Mouse (Mus musculus) retina, adult 2 months (tissue): ENCODE results near the gene Nav2.

ENCODE experiments used
- DNase-seq: peaks from one replicate; pipeline ENCODE4 v3.0.0-alpha.2; 2012; ENCODE audit warnings: low read depth, low spot score

The Nav2 gene

GRCm38 (mm10) chr7:49357441-49358165 is 449.1 kb downstream of the Nav2 start:
- DNase-seq: no peak

GRCm38 (mm10) chr7:49359120-49359519 is 450.6 kb downstream of the Nav2 start:
- DNase-seq: no peak

- no peak for DNase-seq
Observed at GRCm38 (mm10) chr7:49360597-49360996, 452.1 kb downstream of the Nav2 start.

DNA sequence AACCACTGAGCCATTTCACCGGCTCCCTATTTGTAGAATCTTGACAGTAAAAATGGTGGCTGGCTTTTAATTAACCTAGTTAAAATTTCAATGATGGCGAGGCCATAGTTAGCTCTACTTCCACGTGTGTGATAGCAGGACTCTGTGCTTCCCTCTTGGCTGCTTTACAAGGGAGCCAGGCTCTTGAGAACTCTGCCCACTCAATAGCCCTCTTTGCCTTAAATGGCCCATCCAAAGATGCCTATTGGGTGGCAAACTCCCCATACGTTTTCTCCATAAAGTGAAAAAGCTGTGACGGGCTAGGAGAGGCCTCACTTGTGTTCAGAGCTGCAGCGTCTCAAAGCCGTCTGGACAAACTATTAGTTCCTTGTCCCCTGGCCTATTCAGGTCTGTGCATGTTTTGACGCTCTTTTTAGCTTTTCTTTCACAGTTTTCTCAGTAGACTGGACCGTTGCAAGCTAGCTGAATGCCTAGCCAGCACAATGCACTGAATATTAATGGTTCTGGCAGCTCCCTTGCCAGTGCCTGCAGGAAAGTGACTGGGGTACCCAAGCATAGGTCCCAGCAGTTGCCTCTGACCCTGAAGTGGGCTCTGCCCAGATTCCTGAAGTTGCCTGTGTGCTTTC is 453.1 kb downstream of the Nav2 start:
- no peak for DNase-seq

- no peak for DNase-seq
Observed at GRCm38 (mm10) chr7:49364486-49365162, 456.1 kb downstream of the Nav2 start.

- DNase-seq: no peak
Observed at GRCm38 (mm10) chr7:49368590-49368989, 460.1 kb downstream of the Nav2 start.

- DNase-seq: no peak
Observed at GRCm38 (mm10) chr7:49369006-49369405, 460.5 kb downstream of the Nav2 start.

DNA sequence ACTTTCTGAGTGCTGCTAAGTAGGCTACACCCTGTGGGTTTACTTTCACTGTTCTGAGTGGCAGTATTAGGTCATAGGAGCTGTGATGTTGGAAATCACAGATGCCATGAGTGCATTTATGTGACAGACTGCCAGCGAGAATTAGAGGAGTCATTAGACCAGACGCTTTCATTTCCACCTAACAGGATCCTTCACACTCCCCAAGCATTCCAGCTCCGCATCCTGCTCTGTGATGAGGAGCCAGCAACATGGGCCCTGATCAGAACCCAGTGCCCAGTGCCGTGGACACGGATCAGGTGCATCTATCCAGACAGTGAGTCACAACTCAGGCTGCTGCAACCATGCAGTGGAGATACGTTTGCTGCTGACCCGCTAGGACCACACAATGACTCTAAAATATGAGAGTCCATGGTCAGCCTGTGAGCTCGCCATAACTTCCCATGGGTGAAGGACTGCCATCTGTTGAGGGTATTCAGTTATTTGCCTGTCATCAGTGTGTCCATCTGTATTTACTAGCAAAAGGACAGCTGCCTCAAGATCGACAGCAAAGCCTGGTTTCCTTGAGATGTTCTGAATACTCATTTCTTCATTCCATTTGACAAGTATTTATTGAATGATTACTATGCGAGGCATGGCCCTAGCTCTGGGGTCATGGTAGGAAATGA is 461.4 kb downstream of the Nav2 start:
- no peak for DNase-seq

DNA sequence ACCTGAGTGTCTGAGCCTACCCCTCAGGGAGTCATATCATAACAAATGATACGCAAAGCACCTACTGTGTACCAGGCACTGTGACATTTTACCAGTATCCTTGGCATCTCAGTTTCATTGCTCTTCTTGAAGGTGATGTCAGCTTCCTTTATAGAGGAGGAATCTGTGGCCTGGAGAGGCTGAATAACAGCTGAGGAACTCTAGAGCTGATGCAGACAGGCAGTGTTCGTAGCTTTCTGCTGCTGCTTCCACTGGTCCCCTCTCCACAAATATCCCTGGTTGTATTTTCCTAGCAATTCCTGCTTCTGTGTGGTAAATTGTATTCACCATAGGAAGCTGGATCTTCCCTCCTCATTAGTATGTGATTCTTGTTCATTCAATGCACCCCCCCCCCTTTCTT is 462.8 kb downstream of the Nav2 start:
- DNase-seq: no peak

DNA sequence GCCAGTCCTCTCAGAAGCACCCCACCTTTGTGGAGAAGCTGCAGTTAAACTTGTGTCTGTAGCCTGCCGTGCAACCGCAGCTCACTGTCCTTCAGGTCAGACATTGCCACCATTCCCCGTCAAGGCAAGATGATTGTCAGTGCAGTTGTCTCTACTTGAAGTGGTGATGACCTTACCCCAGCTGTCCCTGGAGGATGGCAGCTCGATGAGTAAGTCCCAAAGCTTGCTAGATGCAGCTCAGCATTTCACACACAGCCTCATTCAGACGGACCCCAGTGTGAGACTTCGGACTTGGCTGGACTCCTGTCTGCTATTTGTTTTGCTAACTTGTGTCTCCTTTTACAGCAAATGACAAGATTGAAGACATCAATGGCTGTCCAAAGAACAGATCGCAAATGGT is 463.5 kb downstream of the Nav2 start:
- no peak for DNase-seq

GRCm38 (mm10) chr7:49373173-49373572 is 464.7 kb downstream of the Nav2 start:
- no peak for DNase-seq

DNA sequence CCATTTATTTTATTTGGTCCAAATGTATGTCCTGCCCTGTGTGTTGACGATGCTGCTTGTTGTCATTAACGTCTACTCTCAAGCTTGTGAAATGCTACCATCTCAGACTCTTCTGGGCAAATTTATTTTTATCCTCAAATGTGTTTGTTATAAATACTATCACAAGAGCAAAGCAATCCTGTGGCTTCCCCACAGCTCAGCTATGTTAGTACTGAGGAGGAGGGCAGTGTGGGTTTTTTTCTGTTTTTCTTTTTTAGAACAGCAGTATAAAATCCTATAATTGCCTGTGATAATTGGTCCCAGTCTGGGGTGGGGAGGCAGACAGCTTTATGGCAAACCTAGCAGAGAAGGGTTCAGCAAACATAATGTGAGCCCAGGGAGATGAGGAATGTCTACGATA is 465.1 kb downstream of the Nav2 start:
- no peak for DNase-seq

DNA sequence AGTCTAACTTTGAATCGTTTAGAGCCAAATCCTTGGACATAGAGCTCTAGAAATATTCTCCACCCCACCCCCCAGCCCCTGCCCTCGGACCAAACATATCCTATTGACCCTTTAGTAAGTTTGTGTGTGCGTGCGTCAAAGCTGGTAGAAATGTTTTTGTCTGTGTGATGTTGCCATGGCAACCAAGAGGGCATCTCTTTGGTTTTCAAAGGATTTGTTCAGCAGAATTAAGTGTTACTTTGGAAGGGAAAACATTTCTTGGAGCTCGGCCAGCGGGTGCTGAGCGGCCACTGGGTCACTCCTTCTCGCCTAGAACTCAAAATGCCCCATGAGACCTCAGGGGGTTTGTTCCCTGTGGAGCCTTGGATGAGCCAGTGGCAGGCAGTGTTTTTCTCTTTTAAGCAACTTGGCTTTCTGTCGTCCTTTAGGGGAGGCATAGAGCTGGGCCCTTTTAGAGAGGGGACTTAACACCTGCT is 467.0 kb downstream of the Nav2 start:
- no peak for DNase-seq

DNA sequence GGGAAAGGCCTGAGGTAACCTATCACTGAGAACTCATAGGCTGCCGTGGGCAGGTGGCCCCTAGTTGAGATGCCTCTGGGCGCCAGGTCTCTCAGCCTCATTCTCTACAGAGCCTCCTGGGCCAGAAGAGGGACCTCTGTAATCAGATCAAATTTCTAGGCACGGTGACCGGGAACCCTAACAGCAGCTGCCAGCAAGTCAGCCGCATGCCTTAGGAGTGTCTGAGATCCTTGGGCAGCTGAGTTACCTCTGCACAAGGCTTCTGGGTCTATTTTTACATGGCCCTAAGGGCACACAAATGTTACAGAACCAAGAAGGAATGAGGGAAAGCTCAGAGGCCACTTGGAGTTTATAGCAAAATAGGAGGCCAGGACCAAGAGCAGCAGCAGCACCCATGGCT is 470.1 kb downstream of the Nav2 start:
- no peak for DNase-seq

DNA sequence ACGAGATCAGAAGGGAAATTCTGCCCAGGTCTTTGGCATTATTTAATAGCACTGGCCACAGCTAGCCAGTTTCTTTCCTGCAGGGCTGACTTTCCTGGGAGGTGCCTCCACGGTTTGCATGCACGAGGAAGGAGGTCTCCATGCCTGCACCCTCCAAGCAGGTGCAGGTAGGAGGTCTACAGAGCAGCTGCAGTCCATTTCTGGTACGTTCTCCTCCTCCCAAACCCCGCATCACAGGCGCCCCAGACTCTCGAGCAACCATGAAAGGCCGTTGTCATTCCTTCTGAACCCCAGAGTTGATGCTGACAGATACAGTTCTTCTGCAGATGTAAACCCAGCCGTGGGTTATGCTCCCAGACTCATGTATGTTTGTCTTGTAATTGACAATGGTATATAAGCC is 472.4 kb downstream of the Nav2 start:
- no peak for DNase-seq

DNA sequence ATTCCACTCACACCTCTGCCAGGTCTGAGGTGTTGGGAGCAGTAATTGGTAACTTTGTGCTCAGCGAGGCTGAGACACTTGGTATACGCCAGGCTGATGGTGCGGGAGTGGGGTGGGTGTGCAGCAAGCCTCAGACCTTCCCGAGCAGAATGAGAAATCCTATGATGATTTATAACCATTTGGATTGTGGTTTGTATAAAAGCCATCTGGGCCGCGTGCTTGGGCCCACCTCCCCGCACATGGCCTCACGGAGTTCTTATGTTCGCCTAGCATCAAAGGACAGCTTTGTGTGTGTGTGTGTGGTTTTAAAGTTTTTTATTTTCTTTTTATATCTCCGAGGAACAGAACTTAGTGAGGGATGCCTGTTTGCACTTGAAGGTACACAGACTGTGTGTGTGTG is 474.4 kb downstream of the Nav2 start:
- no peak for DNase-seq

GRCm38 (mm10) chr7:49388137-49388536 is 479.6 kb downstream of the Nav2 start:
- no peak for DNase-seq

- DNase-seq: no peak
Observed at GRCm38 (mm10) chr7:49390312-49390711, 481.8 kb downstream of the Nav2 start.

GRCm38 (mm10) chr7:49390829-49391228 is 482.3 kb downstream of the Nav2 start:
- DNase-seq: no peak

GRCm38 (mm10) chr7:49392180-49392579 is 483.7 kb downstream of the Nav2 start:
- no peak for DNase-seq

DNA sequence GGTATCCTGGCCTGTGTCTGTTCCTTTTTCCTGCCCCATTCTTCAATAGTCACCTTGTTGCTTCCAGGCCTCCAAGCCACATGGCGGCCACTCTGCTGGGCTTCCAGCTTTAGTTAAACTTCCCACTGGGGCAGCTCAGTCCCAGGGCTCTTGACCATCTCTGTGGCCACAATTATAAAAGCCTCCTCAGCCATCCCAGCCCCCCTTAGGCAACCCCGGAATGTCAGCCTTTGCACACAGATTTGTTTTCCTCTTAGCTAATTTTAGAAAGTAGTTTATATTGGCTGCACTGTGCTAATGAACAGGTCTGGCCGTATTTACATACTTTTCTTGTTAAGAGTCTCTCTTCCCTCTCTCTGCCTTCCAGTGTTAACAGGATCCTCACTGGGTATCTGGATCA is 484.3 kb downstream of the Nav2 start:
- DNase-seq: no peak

- no peak for DNase-seq
Observed at GRCm38 (mm10) chr7:49393857-49394256, 485.3 kb downstream of the Nav2 start.
